Mouse (Mus musculus) mouse trophoblast stem cell (cell line): ENCODE measurements around the gene Boll.

ENCODE experiments used
- in situ Hi-C, 2 experiments: fragments of 300-500 bp; cut with MseI, MboI; formaldehyde crosslinking; loops; 2 replicates in 1 of 2; 3 replicates in 1 of 2; pipeline ENCODE4 v1.15.1; 2025

Boll gene

GRCm38 (mm10) chr1:55239237-55239636, 124.0 kb downstream of the Boll start:
- in situ Hi-C loops, result no loop called here

DNA sequence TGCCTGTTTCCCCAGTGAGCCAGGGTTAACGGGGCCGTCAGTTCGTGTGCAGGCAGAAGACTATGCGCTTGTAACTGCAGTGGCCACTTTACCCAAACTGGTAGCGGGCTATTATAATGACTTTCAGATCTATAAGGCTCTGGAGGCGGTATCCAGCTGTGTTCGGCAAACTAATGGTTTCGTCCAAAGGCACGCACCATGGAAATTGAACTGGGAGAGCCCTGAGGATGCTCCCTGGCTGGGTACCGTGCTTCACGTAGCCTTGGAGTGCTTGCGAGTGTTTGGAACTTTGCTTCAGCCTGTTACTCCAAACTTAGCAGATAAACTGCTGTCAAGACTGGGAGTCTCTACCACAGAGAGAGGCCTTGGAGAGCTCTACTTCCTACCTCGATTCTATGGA, 124.8 kb downstream of the Boll start:
- in situ Hi-C loops, result no loop called here

DNA sequence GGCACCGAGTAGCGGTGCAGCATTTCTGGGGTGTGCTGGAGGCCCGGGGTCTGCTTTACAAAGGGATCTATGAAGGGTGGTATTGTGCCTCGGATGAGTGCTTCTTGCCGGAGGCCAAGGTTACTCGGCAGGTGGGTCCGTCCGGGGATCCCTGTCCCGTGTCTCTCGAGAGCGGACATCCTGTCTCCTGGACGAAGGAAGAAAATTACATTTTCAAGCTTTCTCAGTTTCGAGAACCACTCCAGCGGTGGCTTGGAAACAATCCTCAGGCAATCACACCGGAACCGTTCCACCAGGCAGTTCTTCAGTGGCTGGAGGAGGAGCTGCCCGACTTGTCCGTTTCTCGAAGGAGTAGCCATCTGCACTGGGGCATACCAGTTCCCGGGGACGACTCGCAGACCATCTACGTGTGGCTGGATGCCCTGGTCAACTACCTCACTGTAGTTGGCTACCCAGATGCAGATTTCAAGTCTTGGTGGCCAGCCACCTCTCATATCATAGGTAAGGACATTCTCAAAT, 125.6 kb downstream of the Boll start:
- in situ Hi-C loops, result no loop called here

GRCm38 (mm10) chr1:55236890-55237642, 126.2 kb downstream of the Boll start, which contains the start of gene Mars2:
Gene Mars2, plus strand, starts transcription at chr1:55237177.
- in situ Hi-C loops, result no loop called here

GRCm38 (mm10) chr1:55236487-55236886, 126.8 kb downstream of the Boll start:
- in situ Hi-C loops, result no loop called here

GRCm38 (mm10) chr1:55234910-55235520, 128.3 kb downstream of the Boll start:
- in situ Hi-C loops, result no loop called here

- in situ Hi-C loops, result no loop called here
Observed at GRCm38 (mm10) chr1:55228256-55228884, 134.9 kb downstream of the Boll start.

- in situ Hi-C loops, result no loop called here
Observed at GRCm38 (mm10) chr1:55227376-55227775, 135.9 kb downstream of the Boll start.

DNA sequence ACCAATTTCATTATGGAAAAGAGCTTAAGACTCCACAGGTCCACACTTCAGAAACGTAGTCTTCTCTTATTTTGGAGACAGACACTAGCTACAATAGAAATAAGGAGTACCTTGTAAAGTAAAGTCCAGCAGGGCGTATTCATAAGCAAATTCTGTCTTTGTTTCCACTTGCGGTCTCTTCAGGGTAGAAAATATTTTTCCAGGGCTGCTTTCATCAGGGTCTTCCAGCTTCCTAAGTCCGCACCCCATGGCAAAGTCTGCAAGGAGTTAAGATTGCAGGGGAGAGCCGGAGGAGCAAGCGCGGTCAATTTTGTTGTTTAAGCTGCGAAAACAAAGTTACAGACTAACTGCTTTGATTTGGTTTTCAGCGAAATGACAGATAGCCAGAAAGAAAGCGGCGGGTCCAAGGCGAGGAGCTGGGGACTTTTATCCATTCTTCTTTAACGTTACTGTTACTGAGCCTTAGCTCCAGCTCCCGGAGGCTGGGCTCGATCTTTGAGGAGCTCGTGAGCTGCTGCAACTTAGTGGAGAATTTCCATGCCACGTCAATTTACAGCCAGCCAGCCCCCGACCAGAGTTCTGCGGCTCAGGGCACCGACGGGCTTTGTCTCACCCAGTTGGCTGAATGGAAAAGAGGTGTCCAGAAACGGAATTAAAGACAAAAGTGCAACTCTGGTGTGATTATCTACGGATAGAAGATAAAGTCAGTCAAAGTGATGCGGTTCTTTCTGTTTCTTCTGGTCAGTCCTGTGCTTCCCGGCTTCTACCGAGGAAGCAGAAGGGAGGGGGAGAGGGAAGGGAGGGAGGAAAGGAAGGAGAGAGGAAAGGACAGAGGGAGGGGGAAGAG, 137.0 kb downstream of the Boll start, which contains the start of gene Rftn2:
TSS of gene Rftn2 (minus strand) at position 772 of the 847 bp plus-strand sequence.
- in situ Hi-C loops, result no loop called here

GRCm38 (mm10) chr1:55225398-55225797, 137.9 kb downstream of the Boll start:
- in situ Hi-C loops, result no loop called here

DNA sequence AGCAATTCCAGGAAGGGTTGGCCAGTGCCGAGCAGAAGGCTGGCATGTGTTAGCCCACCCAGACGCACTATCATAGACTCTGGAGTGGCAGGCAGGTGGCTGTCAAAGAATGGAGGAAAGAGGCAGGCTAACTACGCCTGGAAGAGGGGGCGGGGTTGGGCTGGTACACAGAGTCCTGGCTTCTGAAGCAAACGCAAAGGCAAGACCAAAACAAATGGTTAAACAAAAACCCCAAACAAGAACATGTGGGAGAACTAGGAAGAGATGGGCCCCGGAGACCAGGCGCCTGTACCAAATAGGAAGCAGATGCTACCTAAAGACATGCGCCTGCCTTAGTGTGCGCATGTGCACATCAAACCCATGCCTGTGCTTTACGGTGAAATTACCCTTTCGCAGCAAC, 139.2 kb downstream of the Boll start:
- in situ Hi-C loops, result no loop called here

GRCm38 (mm10) chr1:55223026-55223425, 140.2 kb downstream of the Boll start:
- in situ Hi-C loops, result no loop called here

DNA sequence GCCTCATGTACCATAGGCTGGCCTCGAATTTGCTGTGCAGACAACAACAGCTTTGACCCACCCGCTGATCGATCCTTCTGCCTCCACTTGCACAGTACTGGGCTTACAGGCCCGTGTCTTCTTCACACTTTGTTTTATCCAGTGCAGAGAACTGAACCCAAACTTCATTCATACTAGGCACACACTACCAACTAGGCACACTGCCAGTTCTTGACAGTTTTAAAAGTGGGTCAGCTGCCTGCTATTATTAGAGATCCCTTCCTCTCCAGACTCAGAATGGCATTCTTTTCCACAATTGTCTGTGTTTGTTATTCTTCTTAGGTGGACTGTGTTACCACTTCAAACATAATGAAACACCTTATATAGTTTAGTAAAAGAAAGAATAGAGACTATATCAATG, 141.9 kb downstream of the Boll start:
- in situ Hi-C loops, result no loop called here

- in situ Hi-C loops, result no loop called here
Observed at GRCm38 (mm10) chr1:55217191-55217590, 146.1 kb downstream of the Boll start.

DNA sequence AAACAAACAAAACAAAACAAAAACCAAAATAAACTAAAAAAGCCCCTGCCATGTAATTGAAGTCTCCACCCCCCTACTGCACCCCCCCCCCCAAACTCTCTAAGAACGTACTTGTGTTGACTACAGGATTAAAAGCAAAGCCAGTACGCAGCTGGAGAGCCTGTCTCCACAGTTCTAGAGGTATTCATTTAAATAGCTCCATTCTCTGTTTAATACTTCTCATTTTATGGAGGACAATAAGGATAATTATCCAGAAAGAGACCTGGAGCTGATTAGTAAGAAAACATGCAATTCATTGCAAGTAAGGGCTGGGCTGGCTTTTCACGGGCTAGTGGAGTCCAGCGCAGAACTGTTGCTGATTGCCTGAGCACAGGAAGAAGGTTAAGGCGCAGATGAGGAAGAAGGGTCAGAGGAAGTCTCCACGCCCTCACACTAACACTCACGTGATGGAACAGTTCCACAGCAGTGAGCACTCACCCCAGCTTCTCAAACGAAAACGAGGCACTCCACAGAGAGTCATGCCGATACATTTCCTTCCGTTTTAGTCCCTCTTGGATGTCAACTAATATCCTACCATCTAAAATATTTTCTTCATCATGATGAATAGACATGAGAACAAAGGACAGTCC, 148.0 kb downstream of the Boll start:
- in situ Hi-C loops, result no loop called here

GRCm38 (mm10) chr1:55213936-55214335, 149.3 kb downstream of the Boll start:
- in situ Hi-C loops, result no loop called here

GRCm38 (mm10) chr1:55213475-55213874, 149.8 kb downstream of the Boll start:
- in situ Hi-C loops, result no loop called here

DNA sequence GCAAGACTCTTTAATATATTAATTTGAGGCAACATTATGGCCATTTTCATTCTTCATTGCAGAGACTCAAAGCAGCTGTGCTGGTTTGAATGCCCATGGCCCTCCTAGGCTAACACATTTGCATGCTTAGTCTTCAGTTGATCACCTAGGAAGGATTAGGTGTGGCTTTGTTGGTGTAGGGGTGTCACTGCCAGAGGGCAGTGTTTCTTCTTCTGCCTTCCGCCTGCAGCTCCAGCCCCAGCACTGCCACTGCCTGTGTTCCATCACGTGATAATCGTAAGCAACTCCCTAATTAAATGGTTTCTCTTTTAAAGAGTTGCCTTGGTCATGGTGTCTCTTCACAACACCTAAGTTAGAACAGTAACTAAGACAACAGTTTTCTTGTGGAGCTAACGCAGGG, 150.5 kb downstream of the Boll start:
- in situ Hi-C loops, result no loop called here

DNA sequence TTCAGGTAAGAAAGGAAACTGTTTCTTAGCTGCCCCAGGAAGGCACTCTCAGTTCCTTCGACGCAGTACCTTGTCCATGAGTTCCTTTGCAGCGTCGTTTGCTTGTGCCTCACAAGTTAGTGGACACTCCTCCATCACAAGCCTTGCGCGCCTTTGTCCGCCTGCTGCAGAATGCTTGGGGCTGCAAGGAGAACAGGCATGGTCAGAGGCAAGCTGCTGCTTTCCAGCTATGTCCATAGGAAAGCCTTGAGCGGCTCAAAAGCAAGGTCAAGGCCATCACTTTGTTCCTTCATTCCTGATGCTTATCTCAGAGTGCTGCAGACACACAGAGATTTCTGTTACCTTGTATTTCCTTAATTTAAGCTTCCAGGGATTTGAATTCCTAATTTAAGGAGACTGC, 152.2 kb downstream of the Boll start:
- in situ Hi-C loops, result no loop called here

GRCm38 (mm10) chr1:55210202-55210965, 152.9 kb downstream of the Boll start:
- in situ Hi-C loops, result no loop called here
